Mouse (Mus musculus): ENCODE data around the gene Pcdh8.

The Pcdh8 gene

GRCm38 (mm10) chr14:79753733-79754132 is 17.4 kb downstream of the Pcdh8 start:
- no peak for DNase-seq

- no peak for DNase-seq
Observed at GRCm38 (mm10) chr14:79740515-79740914, 30.6 kb downstream of the Pcdh8 start.

- no peak for DNase-seq
Observed at GRCm38 (mm10) chr14:79738441-79738840, 32.7 kb downstream of the Pcdh8 start.

- DNase-seq, result no peak
Observed at GRCm38 (mm10) chr14:79737642-79738379, 33.3 kb downstream of the Pcdh8 start.

- DNase-seq, result no peak
Observed at GRCm38 (mm10) chr14:79736781-79737180, 34.3 kb downstream of the Pcdh8 start.

GRCm38 (mm10) chr14:79733501-79733900 is 37.6 kb downstream of the Pcdh8 start:
- DNase-seq, result no peak

- DNase-seq, result no peak
Observed at GRCm38 (mm10) chr14:79728811-79729210, 42.3 kb downstream of the Pcdh8 start.

- DNase-seq, result peak; percentile 81
Observed at GRCm38 (mm10) chr14:79724002-79724681, 47.0 kb downstream of the Pcdh8 start.

- peak; percentile 52 for DNase-seq
Observed at GRCm38 (mm10) chr14:79722228-79722627, 48.9 kb downstream of the Pcdh8 start.
